28 mouse cellular contexts compared by ENCODE assay signal in the genomic region with DNA sequence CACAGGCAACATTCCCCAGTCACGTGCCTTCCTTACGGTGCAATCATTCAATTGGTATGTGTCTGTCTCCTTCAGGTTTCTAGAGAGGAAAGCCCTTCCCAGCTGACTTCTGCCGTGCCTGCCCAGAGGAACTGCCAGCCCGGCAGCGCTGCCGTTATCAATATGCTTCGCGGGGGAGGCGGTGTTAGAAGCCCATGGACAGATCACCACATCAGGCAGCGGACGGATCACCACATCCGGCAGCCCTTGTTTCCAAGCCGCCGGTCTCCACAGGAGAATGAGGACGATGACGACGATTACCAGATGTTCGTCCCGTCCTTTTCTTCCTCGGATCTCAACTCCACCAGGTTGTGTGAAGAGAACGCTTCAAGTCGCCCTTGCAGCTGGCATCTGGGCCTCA. TPM values are rescaled to one million over a fixed set of nuclear protein-coding genes. Genes with fewer than 3 reads are reported as not detected.
DNase-seq lines count a peak whose midpoint lies in the region; ATAC-seq lines count a peak whose summit lies in the region.
"Had no signal": no experiment of that assay in that cellular context is flagged by ENCODE, and none has a peak within 500 bp of the region (broad histone marks: within the 10 kb centered on the region; RNA-seq: fewer than 3 reads in every experiment).

No protein-coding gene starts in this region.

- no peak overlapping the region for H3K27ac ChIP-seq in heart, embryonic 12.5 days (ENCODE audit: poor library complexity, severe bottlenecking)
- H3K27ac ChIP-seq in heart, embryonic 15.5 days, result no peak overlapping the region
- H3K27ac ChIP-seq: embryonic facial prominence, embryonic 10.5 days; embryonic facial prominence, embryonic 13.5 days; forebrain, embryonic 12.5 days; forebrain, embryonic 15.5 days; hindbrain, embryonic 10.5 days; hindbrain, embryonic 13.5 days; intestine, embryonic 15.5 days; kidney, embryonic 15.5 days had no signal

- no peak overlapping the region for H3K4me3 ChIP-seq in heart, embryonic 12.5 days
- H3K4me3 ChIP-seq in heart, embryonic 15.5 days, result peak overlapping the region; percentile 22
- H3K4me3 ChIP-seq: embryonic facial prominence, embryonic 10.5 days; embryonic facial prominence, embryonic 13.5 days; erythroblast, embryonic 14.5 days; forebrain, embryonic 12.5 days; forebrain, embryonic 15.5 days; hindbrain, embryonic 10.5 days; hindbrain, embryonic 13.5 days; intestine, embryonic 15.5 days; kidney, embryonic 15.5 days had no signal

- no peak for ATAC-seq in heart, embryonic 12.5 days (ENCODE audit: insufficient number of reproducible peaks, low FRiP score)
- ATAC-seq in heart, embryonic 15.5 days (replicated peaks; ENCODE audit: insufficient number of reproducible peaks, insufficient read depth, low FRiP score, low read depth), result no peak
- ATAC-seq: forebrain, embryonic 15.5 days; hindbrain, embryonic 16.5 days; intestine, embryonic 15.5 days had no signal

- H3K9me3 ChIP-seq in heart, embryonic 12.5 days (replicated peaks), result no peaks in the 10 kb centered on the region
- H3K9me3 ChIP-seq in heart, embryonic 15.5 days (replicated peaks), result no peaks in the 10 kb centered on the region
- H3K9me3 ChIP-seq: embryonic facial prominence, embryonic 10.5 days; embryonic facial prominence, embryonic 13.5 days; forebrain, embryonic 12.5 days; forebrain, embryonic 15.5 days; hindbrain, embryonic 13.5 days; intestine, embryonic 15.5 days; kidney, embryonic 15.5 days had no signal

- H3K36me3 ChIP-seq in heart, embryonic 12.5 days, result peaks cover 23% of the 10 kb centered on the region
- H3K36me3 ChIP-seq in heart, embryonic 15.5 days, result peaks cover 16% of the 10 kb centered on the region; the same call in 1 of the 2 replicates
- H3K36me3 ChIP-seq: forebrain, embryonic 15.5 days had no signal

- H3K4me1 ChIP-seq in heart, embryonic 12.5 days (replicated peaks), result peaks cover 5% of the 10 kb centered on the region; the same call in 1 of the 2 replicates
- no peaks in the 10 kb centered on the region; the same call in 1 of the 2 replicates for H3K4me1 ChIP-seq in heart, embryonic 15.5 days (replicated peaks)
- H3K4me1 ChIP-seq: embryonic facial prominence, embryonic 10.5 days; embryonic facial prominence, embryonic 13.5 days; forebrain, embryonic 12.5 days; forebrain, embryonic 15.5 days; hindbrain, embryonic 10.5 days; hindbrain, embryonic 13.5 days; intestine, embryonic 15.5 days; kidney, embryonic 15.5 days had no signal

- no peak overlapping the region for H3K9ac ChIP-seq in heart, embryonic 12.5 days
- no peak overlapping the region for H3K9ac ChIP-seq in heart, embryonic 15.5 days
- H3K9ac ChIP-seq: embryonic facial prominence, embryonic 13.5 days; forebrain, embryonic 12.5 days; forebrain, embryonic 15.5 days; hindbrain, embryonic 13.5 days; intestine, embryonic 15.5 days; kidney, embryonic 15.5 days had no signal

- peak overlapping the region; percentile 51 for H3K4me2 ChIP-seq in heart, embryonic 12.5 days
- H3K4me2 ChIP-seq in heart, embryonic 15.5 days, result peak overlapping the region; percentile 55
- H3K4me2 ChIP-seq: embryonic facial prominence, embryonic 13.5 days; forebrain, embryonic 12.5 days; forebrain, embryonic 15.5 days; hindbrain, embryonic 13.5 days; intestine, embryonic 15.5 days; kidney, embryonic 15.5 days had no signal

- DNase-seq in heart, adult 11 months, result peak; percentile 75
- DNase-seq in heart, adult 9 months (ENCODE audit: low spot score in 2 of 2), result no peak
- no peak for DNase-seq in heart, adult 8-10 months (ENCODE audit: low spot score)
- no peak for DNase-seq in heart, postnatal 25 days (ENCODE audit: low spot score)
- DNase-seq in testis, postnatal 10 days (ENCODE audit: low spot score), result peak; percentile 38
- DNase-seq in testis, postnatal 14 days (ENCODE audit: low spot score), result no peak
- DNase-seq: adrenal gland, adult 2 months; adrenal gland, postnatal 14 days; cerebellum, adult 11-12 months; cerebellum, adult 8-10 months; cerebellum, postnatal 10 days; cerebellum, postnatal 36 days; embryo, embryonic 11 days; gastrocnemius, postnatal 25 days; kidney, adult 11 months; kidney, adult 8-10 months had no signal

- H3K27me3 ChIP-seq in heart, embryonic 12.5 days (replicated peaks), result no peaks in the 10 kb centered on the region
- no peaks in the 10 kb centered on the region for H3K27me3 ChIP-seq in heart, embryonic 15.5 days
- H3K27me3 ChIP-seq: embryonic facial prominence, embryonic 13.5 days; forebrain, embryonic 12.5 days; forebrain, embryonic 15.5 days; hindbrain, embryonic 13.5 days; intestine, embryonic 15.5 days; kidney, embryonic 15.5 days had no signal

- intact Hi-C loops in heart, postnatal 25 days (cut with DNase I), result no loop called here

- WGBS in heart, embryonic 12.5 days, result 49% methylated on average over 22 of the region's 22 CpGs
- 48% methylated on average over 22 of the region's 22 CpGs for WGBS in heart, embryonic 15.5 days

RNA-seq across cellular contexts. Expression of a gene that starts 16.4 kb away (rescaled TPM):
- 16.9 and 17.8 TPM in 2 replicates for polyA plus RNA-seq in heart, embryonic 12.5 days (2016; fragmentation: Nextera tagmentation; extraction: Ambion mirVana)
- total RNA-seq in heart, adult 8-10 months (2022), result 1 to 10 TPM in 2 of 4 experiments, under 1 TPM in 2; 0.72 to 1.9 (median 1.2) TPM
- polyA plus RNA-seq in heart, embryonic 15.5 days (2015; fragmentation: Nextera tagmentation; extraction: Ambion mirVana), result 7.5 and 8.3 TPM in 2 replicates
- total RNA-seq in heart, postnatal 25 days (2021), result 1 to 10 TPM in 1 of 2 experiments, under 1 TPM in 1; 0.75 to 1.7 TPM

Comparison
In these comparisons a context has a peak if more than half of its experiments do, and no peak if none do; other contexts are left out.
1. DNase-seq: peak in heart, adult 11 months (single experiment) and testis, postnatal 10 days (single experiment); none in heart, adult 9 months (0 of 2), heart, adult 8-10 months (single experiment), heart, postnatal 25 days (single experiment) and testis, postnatal 14 days (single experiment).